Mouse (Mus musculus): ENCODE measurements around the gene Tmed8. TPM values are rescaled to one million over a fixed set of nuclear protein-coding genes. Genes with fewer than 3 reads are reported as not detected.
"Not testable (repeated sequence)": the region's sequence is repeated elsewhere in the genome, so short reads cannot be mapped to it uniquely, and the experiment has no call there.

Tmed8 gene
- total RNA-seq, 2 experiments from 2014 or later, result 3.8 to 4.6 TPM

DNA sequence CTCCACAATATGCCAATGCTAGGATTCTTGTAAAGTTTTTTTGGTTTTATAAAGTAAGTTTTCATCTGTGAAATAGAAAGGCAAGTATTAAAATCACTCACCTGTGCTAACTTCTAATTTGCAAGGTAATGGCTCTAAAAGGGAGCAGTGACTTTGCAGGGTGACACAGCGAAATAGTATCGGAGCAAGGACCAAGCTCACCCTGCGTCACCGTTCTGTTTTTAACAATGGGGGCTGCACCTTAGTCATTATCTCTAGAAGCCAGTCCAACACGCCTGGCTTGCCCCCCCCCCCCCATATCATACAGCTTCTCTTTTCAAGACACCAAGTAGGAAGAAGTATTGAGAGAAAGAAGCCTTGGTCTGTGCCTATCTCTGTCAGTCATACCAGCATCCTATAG lies 39.4 kb downstream of the Tmed8 start:
- no peak for DNase-seq (ENCODE audit: low spot score in 2 of 2)

DNA sequence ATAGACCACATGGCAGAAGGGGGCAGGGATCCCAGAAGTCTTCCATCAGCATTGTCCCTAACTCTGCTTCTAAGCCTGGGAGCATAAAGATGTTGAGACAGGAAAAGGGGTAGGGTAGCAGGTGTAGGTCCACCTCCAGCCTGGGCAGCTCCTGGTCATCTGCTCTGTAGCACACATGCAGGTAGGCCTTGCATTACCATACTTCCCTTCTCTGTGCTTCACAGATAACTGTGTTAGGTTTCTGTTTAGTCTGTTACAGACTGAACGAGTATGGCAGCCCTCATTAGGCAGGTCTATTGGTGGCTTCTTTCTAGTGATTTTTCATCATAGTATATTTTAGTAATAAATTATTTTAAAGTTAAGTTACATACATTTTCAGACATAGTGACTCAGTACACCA lies 39.9 kb downstream of the Tmed8 start:
- DNase-seq (ENCODE audit: low spot score in 2 of 2), result no peak

DNA sequence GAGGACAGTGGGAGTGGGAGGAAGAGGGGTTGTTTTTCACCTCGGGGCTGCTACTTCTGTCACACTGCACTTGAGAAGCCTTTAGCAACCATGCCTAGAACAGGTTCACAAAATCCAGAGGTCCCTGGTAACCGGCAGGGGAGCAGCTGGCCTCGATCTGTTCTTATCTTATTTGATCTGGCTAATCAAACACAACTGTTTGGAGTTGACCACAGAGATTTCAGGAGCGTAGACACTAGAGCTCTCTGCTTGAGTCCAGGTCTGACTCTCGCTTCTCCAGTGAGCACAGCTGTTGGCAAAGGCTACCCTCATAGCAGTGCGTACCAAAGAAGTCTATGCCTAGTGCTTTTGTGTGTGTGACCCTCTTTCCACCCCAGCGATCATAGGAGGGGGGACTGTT lies 42.2 kb downstream of the Tmed8 start:
- no peak for DNase-seq (ENCODE audit: low spot score in 2 of 2)

DNA sequence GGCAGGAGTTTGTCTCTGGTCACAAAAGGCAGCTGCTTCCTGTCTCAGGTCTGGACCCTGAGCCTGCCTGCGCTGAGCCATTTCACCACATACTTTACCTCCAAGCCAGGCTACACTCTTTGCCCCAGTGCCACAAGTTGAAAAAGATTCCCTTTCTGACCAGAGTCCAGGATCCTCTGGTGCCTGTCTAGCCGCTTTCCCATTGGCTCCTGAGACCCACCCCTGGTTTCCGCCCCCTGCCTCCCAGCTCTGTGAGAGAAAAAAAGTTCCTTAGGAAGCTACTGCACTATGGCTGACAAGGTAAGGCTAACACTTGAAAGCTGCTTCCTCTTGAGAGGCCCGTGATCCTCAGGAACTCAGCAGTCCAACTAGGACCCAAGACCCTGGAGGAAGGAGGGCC lies 42.9 kb downstream of the Tmed8 start:
- no peak for DNase-seq (ENCODE audit: low spot score in 2 of 2)

DNA sequence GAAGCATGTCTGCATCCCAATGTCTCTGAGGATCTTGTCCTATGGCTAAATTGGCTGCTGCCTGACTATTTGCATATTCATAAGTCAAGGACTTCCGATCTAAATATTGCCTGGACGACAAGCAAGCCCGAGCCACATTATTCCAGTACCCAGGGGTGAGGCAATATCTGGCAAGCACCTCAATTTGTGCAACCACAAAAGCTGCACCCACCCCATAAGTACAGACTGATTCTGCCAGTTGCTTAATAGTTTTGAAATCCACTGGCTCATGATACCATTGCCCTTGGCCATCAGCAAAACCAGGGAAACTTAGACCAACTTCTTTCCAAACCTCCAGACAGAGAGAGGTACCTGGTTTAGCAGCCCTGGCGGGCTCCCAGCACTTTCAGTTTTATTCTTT lies 45.8 kb downstream of the Tmed8 start:
- DNase-seq (ENCODE audit: low spot score in 2 of 2), result not testable (repeated sequence)

DNA sequence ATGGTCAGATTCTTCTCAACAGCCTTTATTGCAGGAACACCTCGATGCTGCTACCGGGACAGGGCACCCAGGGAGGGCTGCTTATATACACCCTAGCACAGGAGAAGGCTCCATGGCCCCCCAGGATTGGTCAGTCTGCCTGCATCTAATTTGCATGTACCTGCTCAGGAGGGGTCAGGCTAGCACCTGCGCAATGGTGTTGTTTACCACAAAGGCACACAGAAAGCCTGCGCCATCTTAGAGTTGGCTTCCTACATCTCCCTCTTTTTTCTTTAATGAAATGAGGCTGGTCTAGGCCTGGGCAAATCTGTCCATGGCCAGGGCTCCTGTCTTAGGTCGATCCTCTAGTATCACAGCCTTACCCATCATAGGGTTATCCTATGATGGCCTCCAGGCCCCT lies 50.8 kb downstream of the Tmed8 start:
- no peak for DNase-seq (ENCODE audit: low spot score in 2 of 2)

DNA sequence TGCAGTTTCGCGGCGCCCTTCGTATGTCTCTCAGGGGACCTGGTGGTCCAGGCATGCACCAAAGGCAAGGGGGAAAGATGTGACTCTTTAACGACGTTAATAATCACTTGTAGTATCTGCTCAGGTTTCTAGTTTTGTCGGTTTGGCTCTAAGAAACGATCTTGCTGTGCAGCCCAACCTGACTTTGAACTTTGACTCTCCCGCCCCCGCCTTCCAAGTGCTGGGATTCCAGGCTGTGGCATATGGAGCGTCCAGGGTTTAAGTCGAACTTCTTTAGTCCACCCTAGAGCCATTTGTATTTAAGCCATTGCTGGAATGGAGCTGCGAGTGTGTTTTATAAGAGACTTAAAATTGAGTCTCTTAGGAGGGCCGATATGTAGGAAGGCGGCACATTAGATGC lies 52.1 kb downstream of the Tmed8 start:
- DNase-seq (ENCODE audit: low spot score in 2 of 2), result no peak

DNA sequence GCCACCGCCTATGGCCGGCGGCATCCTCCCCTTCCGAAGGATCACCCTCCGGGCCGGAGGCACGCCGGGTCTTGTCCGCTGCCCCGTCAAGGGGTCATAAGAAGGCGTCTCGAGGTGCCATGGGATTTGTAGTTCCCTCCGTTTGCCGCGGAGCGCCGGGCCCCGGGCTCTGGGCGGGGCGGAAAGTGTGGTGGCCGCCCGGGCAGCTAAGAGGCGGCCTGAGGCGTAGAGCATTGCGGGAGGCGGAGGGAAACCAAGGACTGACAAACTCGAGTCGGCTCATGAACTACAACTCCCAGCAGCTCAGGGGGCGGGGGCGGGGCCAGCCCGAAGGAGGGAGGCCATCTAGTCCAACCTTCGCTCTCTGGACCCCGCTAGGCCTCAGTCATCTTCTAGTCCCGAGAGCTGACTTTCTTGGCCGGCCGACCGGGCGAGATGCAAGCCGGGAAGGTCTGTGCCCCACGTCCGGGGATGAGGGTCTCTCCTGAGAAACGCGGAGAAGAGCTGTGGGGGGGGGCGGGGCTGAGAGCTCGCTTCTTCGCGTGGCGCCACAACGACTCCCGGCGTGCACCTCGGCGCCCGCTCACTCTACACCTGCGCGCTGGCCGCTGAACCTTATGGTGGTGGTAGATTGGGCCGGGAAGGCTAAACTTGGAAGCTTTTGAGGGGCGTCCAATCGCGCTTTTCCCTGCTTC lies 52.7 kb downstream of the Tmed8 start, which contains the start of gene Pomt2:
Pomt2 (minus strand) TSS at position 574 of the 695 bp plus-strand sequence.
- peak; percentile 84 to 92 for DNase-seq (ENCODE audit: low spot score in 2 of 2)

DNA sequence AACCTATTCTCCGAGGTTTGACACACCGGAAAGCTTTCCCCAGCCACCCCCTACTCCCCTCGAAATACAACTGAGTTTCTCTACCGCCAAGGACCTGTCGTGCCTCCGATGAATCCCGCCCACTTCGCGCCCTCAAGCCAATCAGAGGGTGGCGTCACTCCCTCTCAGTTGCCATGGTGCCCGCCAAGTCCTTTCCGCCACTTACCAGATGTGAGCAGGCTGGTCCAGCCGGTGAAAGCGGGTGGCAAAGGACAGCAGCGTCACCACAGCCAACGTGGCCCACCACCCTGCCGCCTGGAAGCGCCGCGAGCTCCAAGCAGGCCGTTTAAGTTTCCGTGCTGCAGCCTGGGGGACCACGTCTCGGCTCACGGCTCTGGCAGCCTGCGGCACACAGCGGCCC lies 53.3 kb downstream of the Tmed8 start, which contains the start of gene Gstz1:
Gstz1 (plus strand) TSS at position 200 of the 400 bp plus-strand sequence.
- peak; percentile 74 to 86 for DNase-seq (ENCODE audit: low spot score in 2 of 2)

DNA sequence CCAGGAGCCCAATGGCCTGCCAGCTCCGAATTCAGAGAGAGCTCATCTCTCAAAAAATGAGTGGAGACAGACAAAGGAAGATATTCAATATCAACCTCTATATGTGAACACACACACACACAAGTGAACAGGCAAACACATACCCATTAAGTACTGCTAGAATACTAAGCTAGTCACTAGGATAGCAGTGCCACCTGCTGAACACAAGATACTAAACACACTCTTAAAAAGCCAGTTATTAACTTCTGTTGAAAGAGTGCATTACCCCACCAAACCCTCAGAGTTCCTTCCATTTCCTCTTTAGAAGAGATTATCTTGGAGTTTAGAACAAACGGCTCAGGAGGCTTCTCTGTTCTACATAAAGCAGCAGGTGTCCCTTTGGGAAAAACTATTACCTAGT lies 58.1 kb downstream of the Tmed8 start:
- no peak for DNase-seq (ENCODE audit: low spot score in 2 of 2)

DNA sequence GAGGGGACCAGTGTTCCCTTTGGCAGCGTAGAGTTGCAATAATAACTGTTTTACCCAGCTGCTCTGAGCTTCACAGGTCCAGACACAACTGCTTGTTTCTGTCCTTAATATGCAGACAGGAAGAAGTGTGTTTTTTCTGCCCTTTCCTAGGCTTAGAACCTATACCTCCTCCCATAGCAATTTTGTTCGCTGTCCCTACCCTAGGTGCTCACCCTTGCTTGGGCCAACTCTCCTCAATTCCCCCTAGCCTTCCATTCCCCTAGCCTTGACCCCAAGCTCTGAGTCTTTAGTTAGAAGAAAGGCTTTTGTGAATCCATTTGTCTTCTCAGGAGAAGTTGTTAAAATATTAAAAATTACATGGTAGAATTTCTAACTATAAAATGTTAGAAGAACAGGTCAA lies 61.5 kb downstream of the Tmed8 start:
- DNase-seq (ENCODE audit: low spot score in 2 of 2), result no peak

DNA sequence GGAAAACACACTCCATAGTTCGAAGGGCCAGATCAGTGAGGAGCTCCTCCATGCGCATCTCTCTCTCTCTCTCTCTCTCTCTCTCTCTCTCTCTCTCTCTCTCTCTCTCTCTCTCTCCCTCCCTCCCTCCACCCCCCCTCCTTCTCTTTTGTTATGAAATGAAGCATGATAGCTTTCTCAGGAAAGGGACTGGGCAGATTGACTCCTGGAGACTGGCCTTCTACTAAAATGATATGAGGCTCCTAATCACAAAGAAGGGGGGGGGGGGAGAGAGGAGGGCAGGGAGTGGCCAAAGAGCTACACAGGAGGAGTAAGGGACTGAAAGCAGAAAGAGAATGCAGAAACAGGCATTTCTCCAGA lies 61.9 kb downstream of the Tmed8 start:
- DNase-seq (ENCODE audit: low spot score in 2 of 2), result no peak

DNA sequence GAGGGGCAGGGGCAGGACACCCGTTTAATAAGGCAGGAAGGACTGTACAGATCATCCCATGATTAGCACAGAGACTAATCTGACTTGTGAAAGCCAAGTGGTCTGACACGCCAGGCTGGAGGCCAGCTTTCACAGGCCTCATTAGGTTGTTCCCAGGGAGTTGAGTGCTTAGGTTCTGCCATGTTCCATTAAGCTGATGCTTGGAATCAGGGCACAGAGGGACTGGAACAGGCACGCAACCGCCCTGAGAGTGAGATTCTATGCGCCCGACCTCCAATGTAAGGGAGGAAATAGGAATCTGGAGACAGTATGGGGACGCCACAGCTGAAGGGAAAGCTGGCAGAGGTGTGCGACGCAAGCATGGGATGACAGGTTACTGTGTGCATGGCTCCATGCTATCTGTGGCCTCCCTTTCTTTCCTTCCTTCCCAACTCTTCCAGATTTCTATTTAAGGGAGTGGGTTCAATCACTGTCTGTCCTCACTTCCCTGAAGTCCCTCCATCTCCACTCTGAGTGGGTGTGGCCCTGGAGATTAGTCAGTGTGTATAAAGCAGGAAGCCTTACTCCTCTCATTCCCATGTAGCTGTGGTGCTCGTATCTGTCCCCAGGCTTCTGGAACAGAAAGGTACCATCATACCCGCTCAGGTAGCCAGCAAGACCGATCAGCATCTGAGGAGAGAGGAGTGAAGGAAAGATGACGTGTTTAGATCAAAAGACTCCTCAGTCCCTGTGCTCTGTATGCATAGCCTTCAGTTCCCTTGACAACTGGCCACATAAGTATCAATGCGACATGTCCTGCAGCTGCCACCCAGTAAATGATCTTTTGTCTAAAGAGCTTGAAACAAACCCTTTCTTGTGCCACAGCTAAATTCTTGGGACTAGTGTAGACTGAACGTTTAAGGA lies 62.6 kb downstream of the Tmed8 start:
- no peak for DNase-seq (ENCODE audit: low spot score in 2 of 2)

DNA sequence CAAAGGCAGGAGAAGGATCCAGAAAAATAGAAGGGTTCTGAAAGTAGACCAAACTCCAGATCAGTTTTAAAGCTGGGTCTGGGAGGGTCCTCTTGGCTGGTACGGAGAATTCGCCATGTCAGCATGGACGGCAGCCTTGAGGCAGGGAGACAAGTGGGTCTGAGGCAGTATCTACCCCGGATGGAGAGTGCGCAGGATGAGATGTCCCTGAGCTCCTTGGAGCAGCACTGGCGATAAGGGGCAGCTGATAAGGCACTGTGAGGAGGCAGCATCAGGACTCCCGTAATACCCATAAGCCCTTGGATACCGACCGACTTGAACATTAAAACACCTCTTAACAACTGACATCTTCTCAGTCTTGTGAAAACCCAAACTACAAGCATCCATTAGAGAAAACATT lies 67.5 kb downstream of the Tmed8 start:
- DNase-seq (ENCODE audit: low spot score in 2 of 2), result no peak

DNA sequence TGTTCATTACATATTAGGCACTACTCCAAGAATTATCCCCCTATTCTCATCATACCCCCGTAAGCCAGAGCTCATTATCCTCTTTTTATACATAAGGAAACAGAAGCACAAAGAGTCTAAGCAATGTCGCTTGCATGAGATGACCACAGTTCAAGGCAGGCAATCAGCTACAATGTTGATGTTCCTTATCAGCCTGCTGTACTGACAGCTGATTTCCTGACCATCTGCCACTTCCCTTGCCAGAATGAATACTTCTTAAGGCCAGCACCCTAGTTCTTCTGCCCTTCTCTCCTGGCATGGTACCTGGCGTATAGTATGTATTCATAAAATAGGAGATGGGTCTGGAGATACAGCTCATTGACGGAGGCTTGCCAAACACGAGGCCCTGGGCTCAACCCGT lies 68.0 kb downstream of the Tmed8 start:
- DNase-seq (ENCODE audit: low spot score in 2 of 2), result no peak

DNA sequence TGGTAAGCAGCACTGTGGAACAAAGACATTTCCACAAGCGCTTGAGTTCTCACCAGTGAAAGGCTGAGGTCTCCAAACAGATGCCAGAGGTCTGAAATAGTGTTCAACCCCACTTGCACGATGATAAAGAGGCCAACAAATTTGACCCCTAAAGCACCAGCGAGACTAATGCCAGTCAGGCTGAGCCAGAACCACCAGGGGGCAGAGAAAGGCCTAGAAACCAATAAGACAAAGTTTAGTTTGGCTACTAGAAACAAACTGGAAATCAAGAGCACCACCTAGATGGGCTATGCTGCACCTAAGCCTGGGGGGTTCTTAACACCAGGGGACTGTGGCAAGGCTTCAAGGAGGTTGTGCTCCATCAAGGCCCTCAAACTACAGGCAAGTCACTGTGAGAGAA lies 68.6 kb downstream of the Tmed8 start:
- DNase-seq (ENCODE audit: low spot score in 2 of 2), result peak in 1 of 2 experiments; percentile 33

DNA sequence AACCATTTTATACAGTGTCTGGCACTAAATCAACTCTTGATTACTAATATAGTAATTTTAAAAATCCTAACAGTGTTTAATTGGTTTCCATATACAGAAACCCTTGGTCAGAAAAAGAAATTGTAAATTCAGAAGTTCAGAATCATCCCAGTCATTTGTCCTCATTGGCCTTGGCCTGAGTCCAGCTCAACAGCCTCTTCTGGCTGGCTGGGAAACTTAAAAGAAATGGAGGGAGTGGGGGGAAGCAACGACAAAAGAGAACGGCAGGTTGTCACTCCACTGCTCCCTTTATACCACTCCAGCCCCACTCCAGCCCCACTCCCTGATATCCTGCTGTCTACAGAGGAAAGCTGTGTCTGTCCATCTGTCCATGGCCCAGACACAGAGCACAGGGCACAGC lies 69.1 kb downstream of the Tmed8 start:
- no peak for DNase-seq (ENCODE audit: low spot score in 2 of 2)

DNA sequence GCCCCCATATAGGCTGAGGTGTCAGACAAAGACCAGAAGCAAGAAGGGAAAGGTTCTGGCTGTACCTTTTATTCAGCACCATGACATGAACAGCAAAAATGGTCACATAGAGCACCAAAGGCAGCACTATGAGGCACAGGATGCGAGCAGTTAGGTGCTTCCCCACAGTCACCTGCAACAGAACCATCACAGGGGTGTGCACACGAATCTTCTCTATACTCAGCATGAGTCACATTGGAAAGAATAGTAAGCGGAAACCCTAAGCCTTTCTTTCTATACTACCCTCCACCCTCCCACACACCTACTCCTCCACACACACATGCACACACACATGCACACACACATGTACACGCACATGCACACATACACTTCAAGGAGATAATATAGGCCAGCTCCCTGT lies 70.0 kb downstream of the Tmed8 start:
- no peak for DNase-seq (ENCODE audit: low spot score in 2 of 2)

DNA sequence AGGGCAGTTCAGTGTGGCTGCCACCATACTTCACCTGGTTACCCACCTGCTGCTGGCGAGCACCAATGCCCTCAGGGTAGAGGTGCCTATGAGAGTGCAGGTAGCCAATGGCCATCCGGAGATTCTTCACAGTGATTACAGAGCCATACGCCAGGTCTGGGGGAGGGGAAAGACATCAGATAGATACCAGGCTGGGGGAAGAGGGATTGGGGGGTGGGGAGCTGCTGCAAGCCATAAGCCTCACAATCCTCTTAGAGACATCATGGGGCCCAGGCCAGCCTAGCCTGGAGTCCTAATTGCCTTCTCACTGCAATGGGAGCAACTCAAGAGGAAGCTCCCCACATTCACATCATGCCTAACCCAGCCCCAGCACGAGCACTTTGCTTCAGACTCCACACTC lies 73.0 kb downstream of the Tmed8 start:
- no peak for DNase-seq (ENCODE audit: low spot score in 2 of 2)

DNA sequence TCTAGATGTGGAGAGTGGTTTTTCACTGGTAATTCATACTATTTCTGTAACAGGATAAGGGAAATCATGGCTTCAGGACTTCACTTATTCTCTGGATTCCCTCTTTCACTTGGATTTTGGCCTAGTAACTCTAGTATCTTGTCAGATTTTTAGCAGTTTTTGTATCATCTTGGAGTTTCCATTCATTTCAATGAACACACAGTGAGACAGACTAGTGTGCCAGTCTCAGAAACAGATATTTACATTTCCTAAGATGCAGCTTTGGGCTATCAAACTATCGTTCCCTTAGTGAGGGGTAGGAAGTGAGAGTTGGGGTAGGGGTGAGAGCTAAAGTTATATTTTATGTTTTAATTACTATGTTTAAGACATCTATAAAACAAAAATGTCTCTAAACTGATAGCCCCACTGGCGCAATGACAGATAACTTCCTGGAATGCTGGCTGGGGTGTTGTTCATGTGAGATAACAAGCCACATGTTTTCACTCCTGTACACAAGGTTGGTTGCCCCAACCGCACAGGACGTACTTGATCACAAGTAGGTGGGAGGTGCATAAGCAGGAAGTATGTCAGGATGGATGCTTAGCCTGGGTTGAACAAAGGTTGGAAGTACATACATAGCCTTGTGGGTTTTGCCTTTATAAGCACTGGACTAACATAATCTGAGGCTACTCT lies 78.2 kb downstream of the Tmed8 start:
- DNase-seq (ENCODE audit: low spot score in 2 of 2), result no peak
